Mouse (Mus musculus): Measurements from ENCODE around the gene Rpp40. TPM values are rescaled to one million over a fixed set of nuclear protein-coding genes. Genes with fewer than 3 reads are reported as not detected.
A peak's percentile ranks its signal among the peaks of the same experiment; 100 is the strongest.

Gene Rpp40
- polyA plus RNA-seq, 1 experiment, result 38.5 TPM

- no peaks in the 10 kb centered on the region for H3K27me3 ChIP-seq (ENCODE audit: control insufficient read depth, insufficient read depth, low read length, poor library complexity, severe bottlenecking)
- H3K4me1 ChIP-seq (ENCODE audit: control insufficient read depth, insufficient read depth, low read length), result no peaks in the 10 kb centered on the region
- TF ChIP-seq EP300 (IDR thresholded peaks at IDR 0.05; ENCODE audit: insufficient read depth, low read depth, low read length), result no peak
- TF ChIP-seq POLR2A (IDR thresholded peaks at IDR 0.05; ENCODE audit: insufficient read depth, low read length), result no peak
- no peak for TF ChIP-seq CTCF (IDR thresholded peaks at IDR 0.05; ENCODE audit: low read depth, low read length)
- no peak overlapping the region for H3K4me3 ChIP-seq (ENCODE audit: low read depth, low read length)
- H3K9ac ChIP-seq (ENCODE audit: low read depth, poor library complexity, severe bottlenecking), result no peak overlapping the region
- no peaks in the 10 kb centered on the region for H3K9me3 ChIP-seq (replicated peaks; ENCODE audit: control insufficient read depth, insufficient read depth, low read length, poor library complexity, severe bottlenecking)
- H3K36me3 ChIP-seq (ENCODE audit: control insufficient read depth, insufficient read depth, low read length, poor library complexity, severe bottlenecking), result peaks cover 19% of the 10 kb centered on the region
- H3K27ac ChIP-seq (ENCODE audit: insufficient read depth, low read length), result no peak overlapping the region
These were observed 35.5 kb downstream of the Rpp40 start for GRCm38 (mm10) chr13:35870659-35871058.

- no peak overlapping the region for H3K27ac ChIP-seq (ENCODE audit: insufficient read depth, low read length)
- H3K9ac ChIP-seq (ENCODE audit: low read depth, poor library complexity, severe bottlenecking), result no peak overlapping the region
- TF ChIP-seq CTCF (IDR thresholded peaks at IDR 0.05; ENCODE audit: low read depth, low read length), result no peak
- TF ChIP-seq EP300 (IDR thresholded peaks at IDR 0.05; ENCODE audit: insufficient read depth, low read depth, low read length), result no peak
- no peak for TF ChIP-seq POLR2A (IDR thresholded peaks at IDR 0.05; ENCODE audit: insufficient read depth, low read length)
- no peaks in the 10 kb centered on the region for H3K9me3 ChIP-seq (replicated peaks; ENCODE audit: control insufficient read depth, insufficient read depth, low read length, poor library complexity, severe bottlenecking)
- peaks cover 2% of the 10 kb centered on the region for H3K4me1 ChIP-seq (ENCODE audit: control insufficient read depth, insufficient read depth, low read length)
- no peaks in the 10 kb centered on the region for H3K27me3 ChIP-seq (ENCODE audit: control insufficient read depth, insufficient read depth, low read length, poor library complexity, severe bottlenecking)
- H3K4me3 ChIP-seq (ENCODE audit: low read depth, low read length), result no peak overlapping the region
- peaks cover 44% of the 10 kb centered on the region for H3K36me3 ChIP-seq (ENCODE audit: control insufficient read depth, insufficient read depth, low read length, poor library complexity, severe bottlenecking)
These were observed 45.2 kb downstream of the Rpp40 start for GRCm38 (mm10) chr13:35860916-35861315.

- Histone ChIP-seq H3K27me3 (ENCODE audit: control insufficient read depth, insufficient read depth, low read length, poor library complexity, severe bottlenecking) (no peaks in the 10 kb centered on the region), H3K27ac (ENCODE audit: insufficient read depth, low read length) (peak overlapping the region; percentile 6; the same call in 1 of the 2 replicates), H3K9ac (ENCODE audit: low read depth, poor library complexity, severe bottlenecking) (no peak overlapping the region), H3K36me3 (ENCODE audit: control insufficient read depth, insufficient read depth, low read length, poor library complexity, severe bottlenecking) (peaks cover 25% of the 10 kb centered on the region), H3K4me3 (ENCODE audit: low read depth, low read length) (no peak overlapping the region), H3K4me1 (ENCODE audit: control insufficient read depth, insufficient read depth, low read length) (peaks cover 4% of the 10 kb centered on the region), H3K9me3 (replicated peaks; ENCODE audit: control insufficient read depth, insufficient read depth, low read length, poor library complexity, severe bottlenecking) (no peaks in the 10 kb centered on the region)
- TF ChIP-seq CTCF (IDR thresholded peaks at IDR 0.05; ENCODE audit: low read depth, low read length) (no peak), EP300 (IDR thresholded peaks at IDR 0.05; ENCODE audit: insufficient read depth, low read depth, low read length) (no peak), POLR2A (IDR thresholded peaks at IDR 0.05; ENCODE audit: insufficient read depth, low read length) (no peak)
These were observed 48.7 kb downstream of the Rpp40 start for GRCm38 (mm10) chr13:35857486-35857885.

GRCm38 (mm10) chr13:35852851-35853575 is 53.1 kb downstream of the Rpp40 start:
- 0 out of 2 replicates have a peak, but pooled peaks have one; percentile 7 for TF ChIP-seq EP300 (IDR thresholded peaks at IDR 0.05; ENCODE audit: insufficient read depth, low read depth, low read length)
- TF ChIP-seq CTCF (IDR thresholded peaks at IDR 0.05; ENCODE audit: low read depth, low read length), result no peak
- H3K9me3 ChIP-seq (replicated peaks; ENCODE audit: control insufficient read depth, insufficient read depth, low read length, poor library complexity, severe bottlenecking), result no peaks in the 10 kb centered on the region
- no peaks in the 10 kb centered on the region for H3K27me3 ChIP-seq (ENCODE audit: control insufficient read depth, insufficient read depth, low read length, poor library complexity, severe bottlenecking)
- H3K4me3 ChIP-seq (ENCODE audit: low read depth, low read length), result peak overlapping the region; percentile 64
- peaks cover 9% of the 10 kb centered on the region; the same call in 1 of the 2 replicates for H3K36me3 ChIP-seq (ENCODE audit: control insufficient read depth, insufficient read depth, low read length, poor library complexity, severe bottlenecking)
- peaks cover 11% of the 10 kb centered on the region for H3K4me1 ChIP-seq (ENCODE audit: control insufficient read depth, insufficient read depth, low read length)
- H3K27ac ChIP-seq (ENCODE audit: insufficient read depth, low read length), result peak overlapping the region; percentile 99
- peak overlapping the region; percentile 35; the same call in 1 of the 2 replicates for H3K9ac ChIP-seq (ENCODE audit: low read depth, poor library complexity, severe bottlenecking)

GRCm38 (mm10) chr13:35851581-35851980 is 54.6 kb downstream of the Rpp40 start:
- Histone ChIP-seq H3K9me3 (replicated peaks; ENCODE audit: control insufficient read depth, insufficient read depth, low read length, poor library complexity, severe bottlenecking) (no peaks in the 10 kb centered on the region), H3K36me3 (ENCODE audit: control insufficient read depth, insufficient read depth, low read length, poor library complexity, severe bottlenecking) (no peaks in the 10 kb centered on the region; the same call in 1 of the 2 replicates), H3K4me3 (ENCODE audit: low read depth, low read length) (no peak overlapping the region), H3K27ac (ENCODE audit: insufficient read depth, low read length) (peak overlapping the region; percentile 51), H3K9ac (ENCODE audit: low read depth, poor library complexity, severe bottlenecking) (no peak overlapping the region), H3K27me3 (ENCODE audit: control insufficient read depth, insufficient read depth, low read length, poor library complexity, severe bottlenecking) (no peaks in the 10 kb centered on the region), H3K4me1 (ENCODE audit: control insufficient read depth, insufficient read depth, low read length) (peaks cover 11% of the 10 kb centered on the region)
- TF ChIP-seq POLR2A (IDR thresholded peaks at IDR 0.05; ENCODE audit: insufficient read depth, low read length) (no peak), CTCF (IDR thresholded peaks at IDR 0.05; ENCODE audit: low read depth, low read length) (no peak), EP300 (IDR thresholded peaks at IDR 0.05; ENCODE audit: insufficient read depth, low read depth, low read length) (no peak)

GRCm38 (mm10) chr13:35848694-35849093 is 57.5 kb downstream of the Rpp40 start:
- no peak for TF ChIP-seq CTCF (IDR thresholded peaks at IDR 0.05; ENCODE audit: low read depth, low read length)
- TF ChIP-seq POLR2A (IDR thresholded peaks at IDR 0.05; ENCODE audit: insufficient read depth, low read length), result no peak
- no peaks in the 10 kb centered on the region for H3K36me3 ChIP-seq (ENCODE audit: control insufficient read depth, insufficient read depth, low read length, poor library complexity, severe bottlenecking)

More at GRCm38 (mm10) chr13:35848694-35849093, 57.5 kb downstream of the Rpp40 start:
- H3K9ac ChIP-seq (ENCODE audit: low read depth, poor library complexity, severe bottlenecking), result no peak overlapping the region
- H3K27me3 ChIP-seq (ENCODE audit: control insufficient read depth, insufficient read depth, low read length, poor library complexity, severe bottlenecking), result no peaks in the 10 kb centered on the region
- no peak overlapping the region for H3K27ac ChIP-seq (ENCODE audit: insufficient read depth, low read length)
- H3K9me3 ChIP-seq (replicated peaks; ENCODE audit: control insufficient read depth, insufficient read depth, low read length, poor library complexity, severe bottlenecking), result no peaks in the 10 kb centered on the region
- peaks cover 11% of the 10 kb centered on the region for H3K4me1 ChIP-seq (ENCODE audit: control insufficient read depth, insufficient read depth, low read length)
- H3K4me3 ChIP-seq (ENCODE audit: low read depth, low read length), result no peak overlapping the region
